Mouse (Mus musculus): ENCODE measurements around the gene Dnajb7. TPM values are rescaled to one million over a fixed set of nuclear protein-coding genes. Genes with fewer than 3 reads are reported as not detected.

The Dnajb7 gene
- polyA plus RNA-seq, 1 experiment from 2014 or later, result 1.9 TPM

GRCm38 (mm10) chr15:81399297-81399637 lies 8.8 kb downstream of the Dnajb7 start:
- Histone ChIP-seq H3K27me3 (replicated peaks) (no peaks in the 10 kb centered on the region), H3K9ac (peak overlapping the region; percentile 80), H3K36me3 (replicated peaks) (no peaks in the 10 kb centered on the region), H3K4me1 (peaks cover 32% of the 10 kb centered on the region), H3K4me3 (peak overlapping the region; percentile 72), H3K4me2 (peak overlapping the region; percentile 78), H3K9me3 (no peaks in the 10 kb centered on the region), H3K27ac (peak overlapping the region; percentile 95)
- WGBS, result 0% methylated on average over 21 of the region's 21 CpGs
- ATAC-seq (replicated peaks), result no peak; the same call in 1 of the 2 replicates

DNA sequence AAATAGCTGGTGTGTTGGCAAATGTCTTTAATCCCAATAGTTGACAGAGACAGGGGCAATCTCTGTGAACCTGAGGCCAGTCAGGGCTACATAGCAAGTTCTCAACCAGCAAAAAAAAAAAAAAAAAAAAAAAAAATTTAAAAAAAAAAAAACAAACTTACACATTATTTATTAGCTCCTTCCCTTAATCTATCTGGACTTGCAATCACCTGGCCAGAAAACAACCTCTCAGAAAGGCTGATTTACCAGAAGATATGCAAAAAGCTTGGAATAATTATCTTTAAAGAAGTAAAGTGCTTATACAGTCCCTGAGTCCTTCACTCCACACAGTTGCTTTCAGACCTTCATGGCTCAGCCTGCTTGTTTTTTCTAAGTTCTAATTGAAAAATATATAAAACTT lies 9.9 kb downstream of the Dnajb7 start:
- no peaks in the 10 kb centered on the region for H3K36me3 ChIP-seq (replicated peaks)
- peak overlapping the region; percentile 78 for H3K4me2 ChIP-seq

DNA sequence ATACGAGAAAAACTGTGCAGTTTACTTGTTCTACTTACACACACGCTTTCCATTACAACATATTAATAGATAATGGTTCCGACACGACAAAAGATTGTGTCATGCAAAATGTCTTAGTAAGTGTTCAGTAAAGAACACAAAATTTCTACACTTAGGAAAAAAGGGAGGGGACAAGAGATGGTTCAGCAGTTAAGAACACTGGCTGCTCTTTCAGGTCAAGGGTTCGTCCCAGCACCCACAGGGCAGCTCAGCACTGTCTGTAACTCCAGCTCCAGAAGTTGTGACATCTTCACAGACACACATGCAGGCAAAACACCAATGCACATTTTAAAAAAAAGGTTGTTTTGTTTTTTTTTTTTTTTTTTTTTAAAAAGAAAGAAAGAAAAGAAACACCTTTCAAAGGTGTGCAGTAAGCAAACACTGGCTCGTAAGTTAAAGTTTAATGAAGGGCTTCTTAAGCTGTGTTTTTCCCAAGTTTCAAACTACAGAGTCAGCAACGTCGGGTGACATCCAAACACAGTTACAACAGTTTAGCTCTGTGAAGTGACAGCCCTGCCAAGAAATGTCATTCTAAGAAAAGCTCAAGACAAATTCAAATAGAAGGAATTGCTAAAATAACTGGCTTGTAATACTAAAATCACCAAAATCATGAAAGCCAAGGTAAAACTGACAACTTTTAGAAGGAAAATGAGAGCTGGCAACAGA lies 13.7 kb downstream of the Dnajb7 start:
- no peak overlapping the region for H3K4me2 ChIP-seq
- H3K27ac ChIP-seq, result no peak overlapping the region
- no peaks in the 10 kb centered on the region for H3K9me3 ChIP-seq
- peaks cover 21% of the 10 kb centered on the region for H3K4me1 ChIP-seq
- peaks cover 11% of the 10 kb centered on the region for H3K36me3 ChIP-seq (replicated peaks)
- no peak overlapping the region for H3K9ac ChIP-seq
- H3K27me3 ChIP-seq (replicated peaks), result no peaks in the 10 kb centered on the region
- whole genome bisulfite sequencing, result 90% methylated on average over 8 of the region's 8 CpGs
- H3K4me3 ChIP-seq, result no peak overlapping the region
- no peak for ATAC-seq (replicated peaks)

More for the DNA sequence above, 9.9 kb downstream of the Dnajb7 start:
- Histone ChIP-seq H3K9ac (peak overlapping the region; percentile 80), H3K27ac (no peak overlapping the region), H3K4me1 (peaks cover 32% of the 10 kb centered on the region), H3K9me3 (no peaks in the 10 kb centered on the region), H3K4me3 (peak overlapping the region; percentile 72), H3K27me3 (replicated peaks) (no peaks in the 10 kb centered on the region)
- ATAC-seq (replicated peaks), result no peak

DNA sequence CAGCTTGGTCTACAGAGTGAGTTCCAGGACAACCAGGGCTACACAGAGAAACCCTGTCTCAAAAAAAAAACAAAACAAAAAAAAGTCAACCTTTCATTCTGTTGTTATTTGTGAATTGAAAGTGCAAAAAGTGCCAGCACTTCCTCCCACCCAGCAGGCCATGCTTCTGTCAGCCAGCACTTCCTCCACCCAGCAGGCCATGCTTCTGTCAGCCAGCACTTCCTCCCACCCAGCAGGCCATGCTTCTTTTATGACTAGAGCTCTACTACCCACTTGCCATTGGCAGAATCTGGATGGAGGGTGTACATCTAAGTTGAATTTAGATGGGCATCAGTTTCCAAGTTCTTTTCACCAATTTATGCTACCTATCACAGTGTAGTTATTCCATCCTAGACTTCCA lies 15.1 kb downstream of the Dnajb7 start:
- ATAC-seq (replicated peaks), result no peak
- Histone ChIP-seq H3K9ac (no peak overlapping the region), H3K36me3 (replicated peaks) (peaks cover 22% of the 10 kb centered on the region), H3K4me1 (peaks cover 12% of the 10 kb centered on the region), H3K4me3 (no peak overlapping the region), H3K9me3 (no peaks in the 10 kb centered on the region), H3K27ac (no peak overlapping the region), H3K4me2 (no peak overlapping the region), H3K27me3 (replicated peaks) (no peaks in the 10 kb centered on the region)

GRCm38 (mm10) chr15:81386327-81386726 lies 21.8 kb downstream of the Dnajb7 start:
- Histone ChIP-seq H3K36me3 (replicated peaks) (peaks cover 51% of the 10 kb centered on the region), H3K9ac (no peak overlapping the region), H3K4me2 (no peak overlapping the region), H3K9me3 (no peaks in the 10 kb centered on the region), H3K4me1 (no peaks in the 10 kb centered on the region), H3K27ac (no peak overlapping the region), H3K4me3 (no peak overlapping the region), H3K27me3 (replicated peaks) (no peaks in the 10 kb centered on the region)
- WGBS, result over 99% methylated on average over 5 of the region's 5 CpGs
- ATAC-seq (replicated peaks), result no peak

- no peak for ATAC-seq (replicated peaks)
- H3K4me3 ChIP-seq, result no peak overlapping the region
- no peak overlapping the region for H3K27ac ChIP-seq
- H3K9me3 ChIP-seq, result no peaks in the 10 kb centered on the region
- no peaks in the 10 kb centered on the region for H3K4me1 ChIP-seq
- H3K27me3 ChIP-seq (replicated peaks), result no peaks in the 10 kb centered on the region
- 87% methylated on average over 2 of the region's 2 CpGs for WGBS
- peaks cover 39% of the 10 kb centered on the region for H3K36me3 ChIP-seq (replicated peaks)
- no peak overlapping the region for H3K4me2 ChIP-seq
- no peak overlapping the region for H3K9ac ChIP-seq
Measured at GRCm38 (mm10) chr15:81378845-81379244, 29.3 kb downstream of the Dnajb7 start.

GRCm38 (mm10) chr15:81374621-81375020 lies 33.5 kb downstream of the Dnajb7 start:
- H3K36me3 ChIP-seq (replicated peaks), result peaks cover 37% of the 10 kb centered on the region
- WGBS, result 91% methylated on average over 11 of the region's 11 CpGs

DNA sequence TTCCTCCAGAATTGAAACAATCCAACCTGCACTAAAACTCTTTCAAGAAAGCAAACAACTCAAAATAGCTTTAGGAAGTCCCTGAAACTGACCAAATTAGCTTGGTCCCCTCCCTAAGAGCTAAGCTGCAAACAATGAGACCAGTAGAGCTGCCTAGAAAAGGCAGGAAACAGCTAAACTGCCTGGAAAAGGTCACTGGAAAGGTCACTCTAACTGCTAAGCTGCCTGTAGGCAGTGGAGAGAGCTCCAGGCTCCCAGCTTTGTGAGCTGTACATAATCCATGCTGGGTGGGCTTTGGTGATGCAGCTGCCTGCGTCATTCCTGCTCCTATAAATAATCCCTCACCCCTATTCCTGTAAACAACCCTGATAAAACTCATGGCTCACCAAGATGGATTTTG lies 37.7 kb downstream of the Dnajb7 start:
- Histone ChIP-seq H3K27me3 (replicated peaks) (no peaks in the 10 kb centered on the region), H3K27ac (no peak overlapping the region), H3K36me3 (replicated peaks) (peaks cover 55% of the 10 kb centered on the region), H3K9me3 (no peaks in the 10 kb centered on the region), H3K4me3 (no peak overlapping the region), H3K9ac (no peak overlapping the region), H3K4me2 (no peak overlapping the region), H3K4me1 (no peaks in the 10 kb centered on the region)
- no peak for ATAC-seq (replicated peaks)
- 38% methylated on average over 1 of the region's 1 CpGs for WGBS

More at GRCm38 (mm10) chr15:81374621-81375020, 33.5 kb downstream of the Dnajb7 start:
- Histone ChIP-seq H3K27ac (no peak overlapping the region), H3K9ac (no peak overlapping the region), H3K4me3 (no peak overlapping the region), H3K4me2 (no peak overlapping the region), H3K4me1 (no peaks in the 10 kb centered on the region), H3K9me3 (no peaks in the 10 kb centered on the region), H3K27me3 (replicated peaks) (no peaks in the 10 kb centered on the region)
- no peak for ATAC-seq (replicated peaks)

- Histone ChIP-seq H3K27ac (no peak overlapping the region), H3K9me3 (no peaks in the 10 kb centered on the region), H3K27me3 (replicated peaks) (no peaks in the 10 kb centered on the region), H3K4me1 (no peaks in the 10 kb centered on the region), H3K4me2 (no peak overlapping the region), H3K36me3 (replicated peaks) (peaks cover 53% of the 10 kb centered on the region), H3K4me3 (no peak overlapping the region), H3K9ac (no peak overlapping the region)
- ATAC-seq (replicated peaks), result no peak
- WGBS, result 93% methylated on average over 1 of the region's 1 CpGs
Measured at GRCm38 (mm10) chr15:81368601-81369000, 39.5 kb downstream of the Dnajb7 start.

DNA sequence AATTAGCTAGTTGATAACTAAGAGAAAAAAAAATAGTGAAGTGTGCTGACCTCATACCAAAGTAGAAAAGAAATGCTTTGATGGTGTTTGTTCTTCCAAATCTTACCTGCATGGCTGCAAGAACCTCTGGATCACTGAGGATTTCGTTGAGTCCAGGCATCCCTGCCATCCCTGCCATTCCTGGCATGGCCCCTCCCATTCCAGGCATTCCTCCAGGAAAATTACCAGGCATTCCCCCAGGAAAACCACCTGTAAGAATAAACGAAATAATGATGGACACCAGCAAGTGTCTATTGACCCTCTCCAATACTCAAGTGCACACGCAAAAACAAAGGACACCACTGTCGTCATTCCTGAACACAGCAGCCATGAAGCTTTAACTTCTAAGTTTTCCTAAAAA lies 41.9 kb downstream of the Dnajb7 start:
- peaks cover 41% of the 10 kb centered on the region for H3K36me3 ChIP-seq (replicated peaks)
- no peak overlapping the region for H3K4me3 ChIP-seq
- H3K9me3 ChIP-seq, result no peaks in the 10 kb centered on the region
- no peak overlapping the region for H3K9ac ChIP-seq
- H3K27ac ChIP-seq, result no peak overlapping the region
- H3K4me1 ChIP-seq, result no peaks in the 10 kb centered on the region
- no peaks in the 10 kb centered on the region for H3K27me3 ChIP-seq (replicated peaks)
- H3K4me2 ChIP-seq, result no peak overlapping the region
- 92% methylated on average over 4 of the region's 4 CpGs for WGBS
- no peak for ATAC-seq (replicated peaks)

DNA sequence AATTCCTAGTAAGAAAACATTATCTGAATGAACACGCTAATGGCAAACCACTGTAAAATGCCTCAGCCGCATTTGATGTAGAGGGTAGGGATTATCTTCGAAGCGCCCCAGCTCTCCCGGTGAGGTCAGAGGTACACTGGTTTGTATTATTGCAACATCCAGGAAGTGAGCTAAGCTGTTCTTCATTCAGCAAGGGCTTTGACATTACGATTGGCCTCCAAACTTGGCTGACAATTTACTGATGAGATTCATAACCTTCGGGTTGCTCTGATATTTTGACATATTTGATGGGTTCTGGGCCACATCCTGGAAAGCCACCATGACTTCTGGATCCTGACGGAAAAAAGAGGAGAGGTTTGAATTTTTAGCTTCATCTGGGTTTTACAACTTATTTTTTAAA lies 42.9 kb downstream of the Dnajb7 start:
- Histone ChIP-seq H3K4me2 (no peak overlapping the region), H3K27ac (no peak overlapping the region), H3K9ac (no peak overlapping the region), H3K36me3 (replicated peaks) (peaks cover 34% of the 10 kb centered on the region), H3K27me3 (replicated peaks) (no peaks in the 10 kb centered on the region), H3K4me1 (peaks cover under 1% of the 10 kb centered on the region), H3K4me3 (no peak overlapping the region), H3K9me3 (no peaks in the 10 kb centered on the region)
- ATAC-seq (replicated peaks), result no peak
- WGBS, result 96% methylated on average over 8 of the region's 8 CpGs

GRCm38 (mm10) chr15:81364271-81364670 lies 43.8 kb downstream of the Dnajb7 start:
- no peak for ATAC-seq (replicated peaks)
- Histone ChIP-seq H3K9ac (no peak overlapping the region), H3K4me1 (peaks cover 10% of the 10 kb centered on the region), H3K4me2 (no peak overlapping the region), H3K27me3 (replicated peaks) (no peaks in the 10 kb centered on the region), H3K36me3 (replicated peaks) (peaks cover 33% of the 10 kb centered on the region), H3K4me3 (no peak overlapping the region), H3K9me3 (no peaks in the 10 kb centered on the region), H3K27ac (no peak overlapping the region)
- WGBS, result 93% methylated on average over 1 of the region's 1 CpGs

- no peak overlapping the region for H3K4me3 ChIP-seq
- peaks cover 22% of the 10 kb centered on the region for H3K36me3 ChIP-seq (replicated peaks)
- WGBS, result 88% methylated on average over 1 of the region's 1 CpGs
- H3K4me2 ChIP-seq, result no peak overlapping the region
- H3K9ac ChIP-seq, result no peak overlapping the region
- H3K27me3 ChIP-seq (replicated peaks), result no peaks in the 10 kb centered on the region
- H3K27ac ChIP-seq, result no peak overlapping the region
- no peaks in the 10 kb centered on the region for H3K9me3 ChIP-seq
- H3K4me1 ChIP-seq, result peaks cover 13% of the 10 kb centered on the region
- ATAC-seq (replicated peaks), result no peak
Measured at GRCm38 (mm10) chr15:81362501-81362900, 45.6 kb downstream of the Dnajb7 start.
